Mouse (Mus musculus): ENCODE data around the gene Fxyd1. TPM values are rescaled to one million over a fixed set of nuclear protein-coding genes. Genes with fewer than 3 reads are reported as not detected.

Gene Fxyd1
- not detected in 2 replicates for polyA plus RNA-seq (2012; ENCODE audit: insufficient read depth, insufficient read length, missing spikeins)

GRCm38 (mm10) chr7:31057071-31057470 is at the start of gene Fxyd1:
Fxyd1 (minus strand) TSS chr7:31057199.
- H3K4me3 ChIP-seq (ENCODE audit: insufficient read depth, low read length) = no peak within 1 kb of the TSS
- no peak for TF ChIP-seq POLR2A (IDR thresholded peaks at IDR 0.05; ENCODE audit: borderline replicate concordance, low read depth, low read length)
- no peak for TF ChIP-seq CTCF (IDR thresholded peaks at IDR 0.05; ENCODE audit: low read depth, low read length)
- peaks cover 6% of the 10 kb centered on the region for H3K4me1 ChIP-seq (ENCODE audit: control insufficient read depth, insufficient read depth, low read length)
- H3K27ac ChIP-seq (ENCODE audit: insufficient read depth, low read depth, low read length) = no peak within 1 kb of the TSS

GRCm38 (mm10) chr7:31106166-31106565 is 49.2 kb upstream of the Fxyd1 start:
- no peak overlapping the region for H3K27ac ChIP-seq (ENCODE audit: insufficient read depth, low read depth, low read length)
- H3K4me1 ChIP-seq (ENCODE audit: control insufficient read depth, insufficient read depth, low read length) = peaks cover 17% of the 10 kb centered on the region
- no peak overlapping the region for H3K4me3 ChIP-seq (ENCODE audit: insufficient read depth, low read length)
- TF ChIP-seq CTCF (IDR thresholded peaks at IDR 0.05; ENCODE audit: low read depth, low read length) = no peak

GRCm38 (mm10) chr7:31105061-31105768 is 48.2 kb upstream of the Fxyd1 start:
- H3K4me3 ChIP-seq (ENCODE audit: insufficient read depth, low read length) = peak overlapping the region; percentile 20; the same call in 1 of the 2 replicates
- no peak overlapping the region for H3K27ac ChIP-seq (ENCODE audit: insufficient read depth, low read depth, low read length)
- TF ChIP-seq CTCF (IDR thresholded peaks at IDR 0.05; ENCODE audit: low read depth, low read length) (peak; percentile 99), POLR2A (IDR thresholded peaks at IDR 0.05; ENCODE audit: borderline replicate concordance, low read depth, low read length) (no peak)

GRCm38 (mm10) chr7:31100786-31101185 is 43.8 kb upstream of the Fxyd1 start:
- TF ChIP-seq POLR2A (IDR thresholded peaks at IDR 0.05; ENCODE audit: borderline replicate concordance, low read depth, low read length) (no peak), CTCF (IDR thresholded peaks at IDR 0.05; ENCODE audit: low read depth, low read length) (no peak)
- H3K4me1 ChIP-seq (ENCODE audit: control insufficient read depth, insufficient read depth, low read length) = peaks cover 9% of the 10 kb centered on the region
- H3K4me3 ChIP-seq (ENCODE audit: insufficient read depth, low read length) = no peak overlapping the region
- H3K27ac ChIP-seq (ENCODE audit: insufficient read depth, low read depth, low read length) = no peak overlapping the region

More at GRCm38 (mm10) chr7:31105061-31105768, 48.2 kb upstream of the Fxyd1 start:
- peaks cover 15% of the 10 kb centered on the region for H3K4me1 ChIP-seq (ENCODE audit: control insufficient read depth, insufficient read depth, low read length)

GRCm38 (mm10) chr7:31099612-31099982 is 42.6 kb upstream of the Fxyd1 start:
- Histone ChIP-seq H3K4me1 (ENCODE audit: control insufficient read depth, insufficient read depth, low read length) (peaks cover 6% of the 10 kb centered on the region; the same call in 1 of the 2 replicates), H3K4me3 (ENCODE audit: insufficient read depth, low read length) (no peak overlapping the region), H3K27ac (ENCODE audit: insufficient read depth, low read depth, low read length) (no peak overlapping the region)
- TF ChIP-seq POLR2A (IDR thresholded peaks at IDR 0.05; ENCODE audit: borderline replicate concordance, low read depth, low read length) = no peak
- TF ChIP-seq CTCF (IDR thresholded peaks at IDR 0.05; ENCODE audit: low read depth, low read length) = no peak

- H3K4me1 ChIP-seq (ENCODE audit: control insufficient read depth, insufficient read depth, low read length) = peaks cover 6% of the 10 kb centered on the region; the same call in 1 of the 2 replicates
- TF ChIP-seq POLR2A (IDR thresholded peaks at IDR 0.05; ENCODE audit: borderline replicate concordance, low read depth, low read length) (no peak), CTCF (IDR thresholded peaks at IDR 0.05; ENCODE audit: low read depth, low read length) (peak; percentile 23; the same call in 1 of the 2 replicates)
Measured at GRCm38 (mm10) chr7:31098697-31099611, 42.0 kb upstream of the Fxyd1 start.

GRCm38 (mm10) chr7:31097583-31098248 is 40.7 kb upstream of the Fxyd1 start:
- Histone ChIP-seq H3K27ac (ENCODE audit: insufficient read depth, low read depth, low read length) (no peak overlapping the region), H3K4me1 (ENCODE audit: control insufficient read depth, insufficient read depth, low read length) (peaks cover 6% of the 10 kb centered on the region; the same call in 1 of the 2 replicates), H3K4me3 (ENCODE audit: insufficient read depth, low read length) (no peak overlapping the region)
- TF ChIP-seq POLR2A (IDR thresholded peaks at IDR 0.05; ENCODE audit: borderline replicate concordance, low read depth, low read length) = no peak
- TF ChIP-seq CTCF (IDR thresholded peaks at IDR 0.05; ENCODE audit: low read depth, low read length) = peak; percentile 88

More at GRCm38 (mm10) chr7:31098697-31099611, 42.0 kb upstream of the Fxyd1 start:
- H3K4me3 ChIP-seq (ENCODE audit: insufficient read depth, low read length) = no peak overlapping the region
- H3K27ac ChIP-seq (ENCODE audit: insufficient read depth, low read depth, low read length) = no peak overlapping the region

- H3K4me3 ChIP-seq (ENCODE audit: insufficient read depth, low read length) = no peak overlapping the region
- TF ChIP-seq CTCF (IDR thresholded peaks at IDR 0.05; ENCODE audit: low read depth, low read length) = no peak
- H3K27ac ChIP-seq (ENCODE audit: insufficient read depth, low read depth, low read length) = no peak overlapping the region
- peaks cover 6% of the 10 kb centered on the region; the same call in 1 of the 2 replicates for H3K4me1 ChIP-seq (ENCODE audit: control insufficient read depth, insufficient read depth, low read length)
Measured at GRCm38 (mm10) chr7:31096892-31097564, 40.0 kb upstream of the Fxyd1 start.

Measured in bone marrow macrophage, adult 2 months (primary cell).